Mouse (Mus musculus) v-Abl transformed pro-B cells (cell line): ENCODE results near the gene Tipin.

Source experiments
- in situ Hi-C, 2 experiments: fragments of 400-800 bp; cut with MboI; formaldehyde crosslinking; loops; one replicate each; pipeline ENCODE4 v1.15.1; 2025; ENCODE audit not compliant: unreplicated experiment in 2 of 2

Tipin gene

DNA sequence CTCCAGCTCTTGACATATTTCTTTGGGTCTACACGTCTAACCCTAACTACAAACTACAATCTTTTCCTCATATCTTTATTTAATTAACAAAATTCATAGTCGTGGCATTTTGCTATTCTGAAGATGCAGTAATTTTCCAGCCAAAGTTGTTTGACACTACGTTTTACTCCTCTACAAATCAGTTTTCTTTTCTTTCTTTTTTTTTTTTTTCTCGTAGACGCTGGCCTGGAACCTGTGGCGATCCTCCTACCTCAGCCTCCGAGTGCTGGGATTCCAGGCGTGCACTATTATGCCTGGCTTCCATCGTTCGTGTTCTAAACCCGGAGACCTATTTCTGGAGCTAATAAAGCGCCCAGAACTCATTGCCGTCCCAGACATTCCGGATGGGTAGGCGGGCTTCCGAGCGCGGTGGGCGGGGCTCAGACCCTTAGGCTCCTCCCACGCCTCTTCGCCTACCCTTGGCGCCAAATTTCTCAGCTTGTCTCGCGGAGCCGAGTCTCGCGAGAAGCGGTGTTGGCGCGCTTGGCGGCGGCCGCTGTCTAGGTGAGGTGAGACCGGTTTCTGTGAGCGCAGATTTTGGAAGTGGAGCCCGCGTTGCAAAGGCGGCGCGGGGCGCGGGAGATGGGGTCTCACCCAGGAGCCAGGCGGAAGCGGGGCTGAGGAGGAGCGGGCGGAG, at the start of gene Tipin:
TSS of gene Tipin (plus strand) at position 477 of the 676 bp plus-strand sequence.
- in situ Hi-C loops = loop anchor here (5.0 to 10.0 kb wide), 3 partner anchors 366 to 681 kb away; partner anchors contain the start of gene Ints14 (in 1 of the 2)

DNA sequence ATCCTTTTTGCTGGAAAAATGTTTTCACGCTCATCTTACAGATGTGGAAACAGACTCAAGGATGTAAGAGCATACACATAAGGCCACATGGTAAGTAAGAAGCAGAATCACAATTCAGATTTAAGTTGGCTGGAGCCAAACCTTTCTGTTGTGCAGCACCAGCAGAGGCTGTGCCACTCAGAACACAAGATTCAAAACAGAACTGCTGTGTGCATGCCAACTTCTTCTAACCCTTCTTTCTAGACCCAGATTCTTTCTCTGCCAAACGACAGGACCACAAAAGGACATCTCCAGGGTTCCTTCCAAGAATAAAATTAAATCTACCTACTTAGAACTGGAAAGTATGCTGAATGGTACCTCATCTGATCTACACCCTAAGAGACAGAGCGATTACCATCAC, 49.7 kb upstream of the Tipin start:
- in situ Hi-C loops = no loop called here

DNA sequence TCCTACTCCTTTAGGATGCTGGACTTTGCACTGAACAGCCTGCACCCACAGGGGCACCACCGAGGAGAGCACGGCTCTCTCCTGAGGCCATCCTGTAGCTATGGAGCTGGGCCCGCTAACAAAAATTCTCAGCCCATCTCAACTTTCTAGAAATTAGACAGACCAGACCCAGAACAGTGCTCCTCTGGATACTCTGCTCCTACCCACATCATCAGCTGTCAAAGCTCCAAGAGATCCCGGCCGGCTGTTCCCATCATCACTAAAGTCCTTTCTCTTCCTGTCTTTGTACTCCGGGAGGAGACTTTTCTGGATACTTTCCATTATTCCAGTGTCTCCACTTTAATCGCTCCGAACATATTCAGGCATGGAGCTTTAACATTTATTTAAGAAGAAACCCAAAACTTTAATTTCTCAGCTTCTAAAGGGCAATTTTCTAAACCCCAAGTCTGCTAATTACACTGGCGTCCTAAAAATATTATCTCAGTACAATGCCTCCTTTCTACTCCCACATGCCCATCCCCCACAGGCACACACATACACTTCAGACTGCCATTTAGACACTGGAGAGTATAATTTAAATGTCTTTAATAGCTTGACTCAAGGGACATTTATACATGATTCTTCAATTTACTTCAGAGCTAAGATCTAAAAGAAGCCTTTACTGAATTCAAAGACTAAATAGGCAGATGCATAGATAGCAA, 49.0 kb upstream of the Tipin start:
- in situ Hi-C loops = no loop called here

DNA sequence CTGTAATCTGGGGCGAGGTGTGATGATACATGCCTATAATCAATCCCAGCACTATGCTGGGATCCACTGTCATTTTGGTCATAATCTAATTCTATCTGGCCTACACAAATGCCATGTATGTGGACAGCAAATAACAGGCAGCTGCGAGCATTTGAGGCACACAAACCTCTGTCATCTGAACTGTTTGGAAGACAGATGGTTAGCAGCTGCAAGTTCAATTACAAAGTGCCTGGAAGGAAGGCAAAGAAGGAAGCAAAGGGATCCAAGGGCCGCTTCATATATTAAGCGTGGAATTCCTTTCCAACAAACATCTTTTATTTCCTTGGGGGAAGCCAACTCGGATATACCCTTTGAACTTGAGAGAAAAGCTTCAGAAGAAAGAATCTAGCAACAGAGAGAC, 47.7 kb upstream of the Tipin start:
- in situ Hi-C loops = no loop called here

DNA sequence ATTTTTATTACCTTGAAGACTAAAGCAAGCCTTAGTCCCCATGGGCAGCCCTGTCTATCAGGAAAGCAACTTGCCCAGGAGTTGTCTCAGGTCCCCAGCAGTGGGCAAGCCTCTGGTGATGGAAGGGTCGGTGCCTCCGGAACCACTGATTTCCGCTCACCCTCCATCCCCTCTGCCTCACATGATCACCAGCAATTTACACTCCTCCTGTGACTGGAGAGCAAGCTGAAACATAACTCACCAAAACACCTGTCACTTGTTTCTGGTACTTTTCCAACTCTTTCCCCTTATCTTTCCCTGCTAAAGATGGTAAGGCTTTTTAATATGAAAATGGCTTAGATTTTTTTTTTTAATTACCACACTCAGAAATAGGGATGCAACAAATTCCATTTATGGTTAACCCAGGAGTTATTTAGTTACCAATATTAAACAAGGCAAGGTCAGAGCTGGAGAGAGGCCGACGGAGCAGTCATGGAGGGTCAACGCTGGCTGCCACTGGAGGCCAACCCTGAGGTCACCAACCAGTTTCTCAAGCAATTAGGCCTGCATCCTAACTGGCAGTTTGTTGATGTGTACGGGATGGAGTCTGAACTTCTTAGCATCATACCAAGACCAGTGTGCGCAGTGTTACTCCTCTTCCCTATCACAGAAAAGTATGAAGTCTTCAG, 46.5 kb upstream of the Tipin start, which contains the start of gene Uchl4:
TSS of gene Uchl4 (plus strand) at position 434 of the 668 bp plus-strand sequence.
- in situ Hi-C loops = no loop called here

DNA sequence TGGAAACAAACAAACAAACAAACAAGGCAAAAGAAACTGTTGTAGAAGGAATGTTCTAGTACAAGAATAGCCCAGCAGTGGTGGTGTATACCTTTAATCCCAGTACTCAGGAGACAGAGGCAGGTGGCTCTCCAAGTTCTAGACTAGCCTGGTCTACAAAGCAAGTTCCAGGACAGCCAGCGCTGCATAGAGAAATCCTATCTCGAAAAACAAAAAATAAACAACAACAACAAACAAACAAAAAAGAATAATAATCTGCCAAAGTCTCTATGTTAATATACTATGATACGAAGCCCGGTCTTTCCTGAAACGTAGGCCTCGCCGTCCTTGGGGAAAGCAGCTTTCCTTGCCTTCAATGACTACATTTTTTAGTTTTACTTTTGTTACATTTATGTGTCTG, 45.3 kb upstream of the Tipin start:
- in situ Hi-C loops = no loop called here

DNA sequence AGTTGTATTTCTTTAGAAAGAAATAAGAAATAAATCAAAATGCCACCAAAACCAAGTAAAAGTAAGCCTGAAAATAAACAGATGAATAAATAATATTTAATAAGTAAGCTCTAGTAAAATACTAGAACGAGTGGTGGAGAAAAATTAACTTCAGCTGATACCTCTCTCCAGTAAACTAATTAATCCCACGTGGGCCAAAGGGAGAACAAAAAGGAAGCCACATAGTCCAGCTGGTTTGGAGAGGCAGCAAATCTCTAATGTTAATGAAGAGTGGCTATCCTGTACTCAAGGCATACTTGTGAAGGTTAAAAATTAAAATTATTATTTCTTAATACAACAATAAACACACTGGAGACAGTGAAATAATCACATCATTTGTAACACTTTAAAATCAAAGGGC, 41.3 kb upstream of the Tipin start:
- in situ Hi-C loops = no loop called here

DNA sequence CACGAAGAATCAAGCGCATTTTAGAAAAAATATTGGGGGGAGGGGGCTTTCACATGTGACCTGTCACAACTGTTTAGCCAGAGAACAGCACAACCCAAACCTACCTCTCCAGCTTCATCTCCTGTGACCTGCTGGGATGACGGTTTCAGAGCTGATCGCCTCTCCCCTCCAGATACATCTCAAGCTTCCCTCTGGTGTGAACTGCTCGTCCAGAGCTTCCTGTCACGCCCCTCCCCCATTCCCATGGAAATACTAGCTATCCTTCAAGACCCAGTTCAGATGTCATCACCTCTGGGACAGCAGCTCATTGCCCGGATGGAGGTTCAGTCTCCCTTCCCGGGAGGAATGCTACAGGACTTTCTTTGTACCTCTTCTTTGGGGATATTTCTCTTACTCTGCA, 40.7 kb upstream of the Tipin start:
- in situ Hi-C loops = no loop called here

DNA sequence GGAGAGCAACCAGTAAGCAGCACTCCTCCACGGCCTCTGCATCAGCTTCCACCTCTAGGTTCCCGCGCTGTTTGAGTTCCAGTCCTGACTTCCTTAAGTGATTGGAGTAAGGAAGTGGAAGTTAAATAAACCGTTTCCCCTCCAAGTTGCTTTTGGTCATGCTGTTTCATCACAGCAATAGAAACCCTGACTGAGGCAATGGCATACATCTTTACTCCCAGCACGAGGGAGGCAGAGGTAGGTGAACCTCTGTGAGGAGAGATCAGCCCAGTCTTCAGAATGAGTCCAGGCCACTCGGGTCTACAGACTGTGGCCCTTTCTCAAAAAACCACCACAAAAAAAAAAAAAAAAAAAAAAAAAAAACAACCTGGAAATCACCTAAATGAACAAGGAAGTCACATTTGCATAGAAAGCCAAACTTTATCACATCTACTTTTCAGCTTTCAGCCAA, 39.0 kb upstream of the Tipin start:
- in situ Hi-C loops = no loop called here

DNA sequence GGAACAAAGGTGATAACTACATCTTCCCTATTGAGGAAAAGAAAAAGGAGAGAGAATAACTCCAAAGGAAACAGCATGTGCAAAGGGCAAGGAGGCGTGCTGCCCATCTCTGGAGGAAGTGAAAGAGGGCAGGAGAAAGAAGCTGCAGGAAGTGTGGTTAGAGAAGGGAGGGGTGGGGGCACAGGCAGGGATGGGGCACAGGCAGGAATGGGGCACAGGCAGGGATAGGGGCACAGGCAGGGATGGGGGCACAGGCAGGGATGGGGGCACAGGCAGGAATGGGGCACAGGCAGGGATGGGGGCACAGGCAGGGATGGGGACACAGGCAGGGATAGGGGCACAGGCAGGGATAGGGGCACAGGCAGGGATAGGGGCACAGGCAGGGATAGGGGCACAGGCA, 32.0 kb upstream of the Tipin start:
- in situ Hi-C loops = no loop called here

DNA sequence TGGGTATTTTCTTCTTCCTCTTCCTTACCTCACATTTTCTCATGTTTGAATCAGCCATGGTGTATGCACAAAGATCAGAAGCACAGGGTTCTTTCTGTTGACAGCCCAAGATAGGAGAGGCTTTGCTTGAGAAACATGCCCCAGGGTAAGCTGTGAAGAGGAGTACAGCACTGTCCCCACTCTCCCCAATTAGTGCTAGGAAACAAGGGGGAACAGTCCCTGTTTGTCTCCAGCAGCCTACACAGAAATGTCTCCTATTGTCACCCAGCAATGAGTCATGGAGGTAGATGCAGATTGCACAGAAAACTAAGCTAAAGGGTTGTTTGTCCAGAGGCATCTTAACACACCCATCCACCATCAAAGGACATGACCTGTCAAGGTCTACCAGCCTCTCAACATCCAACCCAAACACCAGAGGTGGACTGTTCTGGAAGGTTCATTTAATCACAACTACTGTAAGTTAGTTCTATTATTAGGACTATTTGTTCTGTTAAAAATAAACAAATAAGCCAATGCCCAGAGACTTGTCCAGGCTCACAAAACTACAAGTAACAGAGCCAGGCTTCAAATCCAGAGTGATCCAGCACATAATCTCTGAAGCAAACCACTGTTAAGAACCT, 31.2 kb upstream of the Tipin start:
- in situ Hi-C loops = no loop called here

DNA sequence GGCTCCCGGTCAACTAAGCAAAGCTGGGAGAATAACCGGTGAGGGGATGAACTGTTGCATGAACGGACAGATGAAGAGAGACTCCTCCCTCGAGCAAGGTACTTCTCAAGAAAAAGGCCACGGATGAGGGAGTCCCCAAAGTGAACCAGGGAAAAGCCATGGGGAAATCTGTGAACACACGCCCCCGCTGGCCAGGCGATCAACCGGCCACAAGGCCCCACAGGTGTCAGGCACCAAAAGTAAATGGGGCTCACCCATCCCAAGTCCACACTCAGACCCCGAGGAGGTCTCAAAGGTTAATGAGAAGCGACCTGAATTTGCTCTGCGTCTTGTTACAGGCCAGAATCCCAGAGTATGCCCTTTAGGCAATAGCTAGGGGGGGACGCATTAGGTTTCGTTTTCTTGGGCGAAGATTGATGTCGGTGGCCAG, 28.8 kb upstream of the Tipin start:
- in situ Hi-C loops = no loop called here

DNA sequence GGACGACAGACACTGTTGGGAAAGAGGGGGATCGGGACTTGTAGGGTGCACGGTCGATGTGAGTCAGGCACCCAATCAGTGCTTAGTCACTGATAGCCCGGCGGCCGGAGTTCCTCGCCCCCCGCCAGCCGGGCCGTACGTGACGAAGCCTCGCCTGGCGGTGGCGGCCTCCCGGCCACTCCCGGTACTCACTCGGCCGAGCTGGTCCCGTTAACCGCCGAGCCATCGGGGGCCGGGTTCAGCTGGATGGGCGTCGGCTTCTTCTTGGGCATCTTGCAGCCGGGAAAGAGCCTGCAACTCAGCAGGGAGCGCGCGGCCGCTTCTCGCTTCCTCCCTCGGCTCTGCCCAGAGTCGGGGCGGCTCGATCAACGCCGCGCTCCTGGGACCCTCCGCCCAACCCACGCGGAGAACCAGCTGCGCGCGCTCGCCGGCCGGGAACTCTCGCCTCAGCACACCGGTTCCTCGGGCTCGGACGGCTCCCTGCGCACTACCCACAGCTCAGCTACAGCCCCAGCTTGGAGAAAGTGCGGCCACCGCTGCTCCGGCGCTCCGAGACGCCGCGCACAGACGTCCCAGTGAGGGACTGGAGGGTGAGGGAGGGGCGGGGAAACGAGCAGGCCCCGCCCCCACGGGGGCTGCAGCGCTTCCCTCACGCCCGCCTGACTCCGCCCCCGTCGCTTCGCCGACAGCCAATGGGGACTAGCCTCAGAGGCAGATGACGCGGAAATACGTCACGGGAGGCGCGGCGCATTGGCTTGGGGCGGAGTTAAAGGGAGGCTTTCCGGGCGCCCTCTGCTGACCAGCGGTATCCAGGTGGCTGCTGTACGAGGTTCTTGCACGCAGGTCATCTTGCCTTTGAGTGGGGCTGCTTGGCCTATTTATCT, 28.1 kb upstream of the Tipin start, which contains the start of gene Map2k1:
TSS of gene Map2k1 (minus strand) at position 611 of the 884 bp plus-strand sequence.
- in situ Hi-C loops = no loop called here

DNA sequence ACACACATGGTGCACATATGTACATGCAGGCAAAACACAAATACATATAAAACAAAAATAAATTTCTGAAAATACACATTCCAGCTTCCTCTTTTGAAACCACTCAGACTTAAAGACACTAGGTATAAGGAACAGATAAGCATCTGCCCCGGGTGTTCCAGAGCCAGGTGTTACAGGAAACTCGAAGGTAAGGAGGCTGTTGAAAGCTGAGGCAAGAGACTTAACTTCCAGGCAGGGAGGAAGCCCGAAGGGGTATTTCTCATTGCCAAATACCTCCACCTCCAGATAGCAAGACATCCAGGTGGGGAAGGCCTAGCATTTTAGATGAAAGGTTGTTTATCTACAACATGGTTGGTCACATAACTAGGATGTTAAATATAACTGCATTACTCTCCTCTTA, 26.0 kb upstream of the Tipin start:
- in situ Hi-C loops = loop anchor here in 1 of 2 experiments (5.0 kb wide), 1 partner anchor 83 kb away; the partner anchor contains the start of genes Rpl4 and Zwilch

DNA sequence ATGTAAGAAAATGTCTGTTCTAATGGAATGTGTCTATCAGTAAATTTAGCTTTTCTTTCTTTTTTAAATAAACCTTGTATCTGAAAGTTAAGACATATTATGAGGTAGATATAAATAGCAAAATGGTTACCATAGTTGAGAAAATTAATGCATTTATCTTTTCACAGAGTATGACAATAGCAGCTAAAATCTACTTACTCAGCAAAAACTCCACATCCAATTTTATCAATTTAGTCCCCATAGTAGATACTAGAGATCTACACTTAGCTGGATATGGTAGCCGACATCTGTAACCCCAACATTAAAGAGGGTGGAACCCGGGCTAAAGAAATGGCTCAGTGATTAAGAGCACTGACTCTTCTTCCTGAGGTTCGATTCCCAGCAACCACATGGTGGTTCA, 25.2 kb upstream of the Tipin start:
- in situ Hi-C loops = loop anchor here in 1 of 2 experiments (5.0 kb wide), 1 partner anchor 84 kb away; the partner anchor contains the start of genes Rpl4 and Zwilch

DNA sequence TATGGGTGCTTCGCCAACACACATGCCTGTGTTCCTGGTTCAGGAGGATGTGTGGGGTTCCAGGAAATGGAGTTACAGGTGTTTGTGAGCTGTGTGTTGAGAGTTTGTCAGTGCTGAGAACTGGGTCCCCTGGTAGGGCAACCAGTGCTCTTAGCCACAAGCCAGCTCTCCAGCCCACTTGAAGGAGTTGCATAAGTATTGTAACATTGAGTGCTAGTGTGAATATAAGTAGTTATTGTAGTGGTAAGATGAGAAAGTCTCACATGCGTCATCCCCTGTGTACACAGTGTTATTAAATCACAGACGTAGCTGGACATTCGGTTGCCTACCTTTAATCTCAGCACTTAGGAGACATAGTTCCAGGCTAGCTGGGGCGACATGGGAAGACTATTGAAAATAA, 21.5 kb upstream of the Tipin start:
- in situ Hi-C loops = loop anchor here in 1 of 2 experiments (5.0 kb wide), 1 partner anchor 88 kb away; the partner anchor contains the start of genes Rpl4 and Zwilch

DNA sequence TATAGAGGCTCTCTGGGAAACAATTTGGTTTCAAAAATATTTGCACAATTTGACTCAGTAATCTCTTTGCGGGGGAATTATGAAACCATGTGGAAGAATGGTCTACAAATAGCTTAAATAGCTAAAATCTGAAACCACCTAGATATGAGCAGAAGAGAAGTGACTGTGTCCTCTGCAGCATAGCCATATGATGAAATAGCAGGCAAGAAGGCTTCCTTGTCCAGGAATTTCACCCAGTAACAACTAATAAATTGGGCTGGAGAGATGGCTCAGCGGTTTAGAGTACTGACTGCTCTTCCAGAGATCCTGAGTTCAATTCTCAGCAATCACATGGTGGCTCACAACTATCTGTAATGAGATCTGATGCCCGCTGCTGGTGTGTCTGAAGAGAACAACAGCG, 20.4 kb upstream of the Tipin start:
- in situ Hi-C loops = no loop called here

DNA sequence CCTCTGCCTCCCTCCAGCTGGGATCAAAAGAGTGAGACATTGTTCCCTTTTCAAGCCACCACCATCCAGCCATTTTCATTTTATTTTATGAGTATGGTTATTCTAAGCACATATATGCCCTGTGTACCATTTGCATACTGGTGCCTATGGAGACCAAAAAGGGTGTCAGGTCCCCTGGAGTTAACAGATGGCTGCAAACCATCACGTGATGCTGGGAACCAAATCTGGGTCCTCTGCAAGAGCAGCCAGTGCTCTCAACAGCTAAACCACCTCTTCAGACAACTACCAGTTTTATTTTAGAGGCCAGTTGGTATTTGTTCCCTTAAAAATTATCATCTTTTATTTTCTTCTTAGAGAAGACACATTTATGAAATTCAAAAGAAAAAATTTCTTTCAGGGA, 16.6 kb upstream of the Tipin start:
- in situ Hi-C loops = no loop called here

DNA sequence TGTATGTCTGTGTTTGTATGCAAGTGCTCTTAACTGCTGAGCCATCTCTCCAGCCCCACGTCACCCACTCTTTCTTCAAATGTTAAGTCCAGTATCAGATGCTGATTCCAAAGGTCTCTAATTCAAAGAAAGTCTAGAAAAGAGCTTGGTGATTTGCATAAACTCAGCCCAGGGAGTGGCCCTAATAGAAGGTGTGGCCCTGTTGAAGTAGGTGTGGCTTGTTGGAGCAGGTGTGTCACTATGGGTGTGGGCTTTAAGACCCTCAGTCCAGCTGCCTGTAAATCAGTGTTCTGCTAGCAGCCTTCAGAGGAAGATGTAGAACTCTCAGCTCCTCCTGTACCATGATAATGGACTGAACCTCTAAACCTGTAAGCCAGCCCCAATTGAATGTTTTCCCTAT, 14.2 kb upstream of the Tipin start:
- in situ Hi-C loops = no loop called here

DNA sequence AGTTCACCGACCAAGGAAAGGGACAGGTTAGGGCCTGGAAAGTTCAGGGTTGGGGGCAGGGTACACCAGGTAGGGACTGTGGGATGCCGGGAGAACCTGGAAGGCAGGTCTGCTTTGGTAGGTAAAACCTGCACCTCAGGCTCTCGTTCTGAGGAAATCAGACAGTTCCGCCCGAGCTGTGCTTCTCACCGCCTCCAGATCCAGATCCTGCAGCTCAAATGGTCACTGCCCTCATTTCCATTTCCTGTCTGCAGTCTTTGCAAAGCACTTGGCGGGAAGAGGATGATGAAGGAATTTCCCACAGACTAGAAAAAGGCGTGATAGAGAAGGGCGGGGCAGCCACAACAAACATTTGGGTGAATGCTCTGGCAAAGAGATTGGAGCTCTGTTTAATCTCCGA, 13.2 kb upstream of the Tipin start:
- in situ Hi-C loops = no loop called here
